Mouse (Mus musculus): ENCODE data around the gene Fam71b. TPM values are rescaled to one million over a fixed set of nuclear protein-coding genes. Genes with fewer than 3 reads are reported as not detected.

Fam71b gene
- 0.31 and 0.37 TPM in 2 replicates for polyA plus RNA-seq (2012; rRNA removed)

DNA sequence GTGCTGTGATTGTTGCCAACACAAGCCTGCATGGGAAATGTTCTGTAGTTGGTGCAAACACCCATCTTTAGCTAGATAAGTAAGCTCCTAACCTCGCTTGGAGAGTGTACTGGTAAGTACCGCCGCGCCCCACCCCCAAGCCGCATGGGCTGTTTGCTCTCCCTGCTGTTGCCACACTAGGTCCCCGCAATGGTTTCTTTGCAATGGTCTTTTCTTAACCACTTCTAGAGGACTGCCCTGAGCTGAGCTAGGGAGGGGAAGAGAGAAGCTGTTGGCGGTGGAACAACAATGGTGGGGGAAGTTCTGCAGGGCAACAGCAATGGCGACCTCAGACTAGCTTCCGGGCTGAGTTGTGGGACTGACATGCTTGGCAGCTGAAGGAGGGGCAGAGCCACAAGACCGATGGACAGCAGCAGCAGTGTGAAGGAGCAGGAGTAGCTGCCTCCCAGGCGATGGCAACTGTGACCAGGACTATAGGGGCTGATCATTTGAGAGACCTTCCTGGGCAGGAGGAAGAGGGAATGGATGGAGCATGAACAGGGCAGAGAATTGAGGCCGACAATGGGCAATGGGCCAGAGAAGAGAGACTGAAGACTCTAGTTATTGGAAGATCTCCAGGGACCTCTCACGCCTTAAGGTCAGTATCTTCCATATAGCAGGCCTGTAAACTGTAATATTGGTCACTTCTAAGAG is at the start of gene Fam71b:
Gene Fam71b (plus strand): TSS at position 393 of the 693 bp plus-strand sequence.
- DNase-seq (ENCODE audit: low read depth): no peak

DNA sequence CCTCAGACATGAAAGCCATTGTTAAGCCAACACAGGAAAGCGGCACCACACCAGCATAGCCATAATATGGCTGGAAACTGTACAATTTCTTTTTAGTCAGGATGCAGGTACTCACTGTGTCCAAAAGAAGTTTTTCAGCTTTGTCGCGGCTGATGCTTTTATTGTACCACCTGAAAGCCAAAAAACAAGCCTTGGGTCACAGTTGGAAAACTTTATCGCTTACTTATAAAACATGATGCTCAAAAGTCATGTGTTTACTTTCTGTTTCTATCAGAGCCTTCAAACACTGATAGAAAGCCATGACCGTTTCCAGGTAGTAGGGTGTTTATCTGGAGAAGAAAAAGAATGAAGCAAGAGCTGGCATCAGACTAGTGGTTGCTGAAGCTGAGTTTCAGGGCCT is 48.6 kb upstream of the Fam71b start:
- DNase-seq (ENCODE audit: low read depth): no peak

DNA sequence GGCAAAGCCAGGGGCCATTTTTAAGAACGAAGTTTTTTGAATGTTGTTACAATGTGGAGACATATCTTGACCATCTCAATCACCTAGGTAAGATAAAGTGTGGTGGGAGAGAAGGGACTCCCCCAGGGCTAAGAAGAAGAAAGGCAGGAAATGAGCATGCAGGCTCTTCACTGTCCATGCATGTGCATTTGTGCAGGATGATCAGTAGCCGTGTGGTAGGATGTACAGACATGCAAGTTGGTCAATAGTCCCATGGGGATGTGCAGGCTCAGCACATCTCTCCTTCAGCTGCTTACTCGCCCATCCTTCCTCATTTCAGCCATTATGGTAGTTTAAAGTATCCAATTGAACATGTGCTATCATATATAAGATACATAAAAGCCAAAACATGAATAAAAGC is 47.9 kb upstream of the Fam71b start:
- no peak for DNase-seq (ENCODE audit: low read depth)

DNA sequence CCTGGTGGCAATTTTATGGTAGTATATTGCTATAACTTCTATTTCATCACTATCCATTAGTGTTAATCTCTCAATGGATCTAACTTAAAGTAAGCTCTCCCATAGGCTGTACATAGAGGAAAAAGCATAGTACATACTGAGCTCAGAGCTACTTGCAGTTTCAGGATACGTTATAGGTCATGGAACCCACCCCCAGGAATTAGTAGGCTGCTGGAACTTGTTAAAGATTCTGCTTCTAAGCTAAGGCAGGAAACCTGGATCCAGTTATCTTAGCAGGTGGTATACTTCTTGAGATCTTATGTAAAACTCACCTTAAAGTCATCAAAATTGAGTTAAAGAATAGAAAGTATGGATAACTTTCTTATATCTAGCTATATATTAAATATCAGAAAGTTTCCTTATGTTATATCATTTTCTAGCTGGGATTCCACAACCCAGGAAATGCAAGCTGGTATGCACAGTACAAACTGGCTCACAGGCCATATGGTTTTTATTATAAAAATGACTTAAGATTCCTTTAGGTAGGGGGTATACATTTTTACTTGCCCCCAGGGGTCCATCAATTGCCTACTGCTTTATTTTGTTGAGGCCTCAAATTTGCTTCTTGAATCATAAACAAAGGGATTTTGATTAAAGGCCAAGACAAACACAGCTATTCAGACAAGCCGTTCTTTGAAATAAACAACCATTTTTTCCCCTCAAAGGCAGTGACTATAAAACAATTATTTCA is 46.5 kb upstream of the Fam71b start:
- no peak for DNase-seq (ENCODE audit: low read depth)

DNA sequence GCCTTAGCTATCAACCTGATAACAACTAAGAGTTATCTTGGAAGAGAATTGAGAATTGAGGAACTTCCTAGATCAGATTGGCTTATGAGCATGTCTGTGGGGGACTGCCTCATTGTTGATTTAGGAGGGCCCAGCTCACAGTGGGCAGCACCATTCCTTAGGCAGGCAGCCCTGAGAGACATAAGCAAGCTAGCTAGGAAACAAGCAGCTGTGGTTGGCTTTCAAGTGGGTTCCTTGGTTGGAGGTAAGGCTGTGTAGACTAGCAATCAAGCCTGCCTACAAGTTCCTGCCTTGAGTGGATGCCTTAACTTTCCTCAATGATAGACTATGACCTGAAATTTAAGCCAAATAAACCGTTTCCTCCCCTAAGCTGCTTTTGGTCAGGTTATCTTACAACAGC is 38.0 kb upstream of the Fam71b start:
- no peak for DNase-seq (ENCODE audit: low read depth)

DNA sequence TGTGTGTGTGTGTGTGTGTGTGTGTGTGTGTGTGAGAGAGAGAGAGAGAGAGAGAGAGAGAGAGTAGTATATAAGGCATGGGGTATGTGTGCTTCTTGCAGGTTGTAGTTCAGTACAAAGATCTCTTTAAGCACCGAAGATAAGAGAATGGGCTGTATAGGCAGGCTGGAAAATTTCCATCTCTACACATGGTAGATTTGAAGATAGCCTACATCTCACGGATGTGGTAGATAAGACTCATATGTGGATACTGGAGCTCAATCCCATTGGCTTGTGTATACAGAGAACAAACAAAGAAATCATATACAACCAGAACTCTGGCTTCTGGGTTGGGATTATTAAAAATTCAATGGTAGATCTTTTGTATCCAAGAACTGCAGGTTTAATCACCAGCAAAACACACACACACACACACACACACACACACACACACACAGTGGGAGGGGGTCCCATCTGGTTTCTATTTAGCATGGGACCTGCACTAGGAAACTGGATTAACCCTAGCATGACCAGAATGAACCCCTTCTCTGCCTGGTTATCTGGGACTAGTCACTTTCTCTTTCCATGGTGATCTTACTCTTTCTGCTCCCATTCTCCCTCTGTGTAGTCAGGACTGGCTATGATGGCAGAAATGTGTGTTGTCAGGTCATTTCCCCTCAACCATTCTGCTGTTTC is 35.2 kb upstream of the Fam71b start:
- DNase-seq (ENCODE audit: low read depth): no peak

DNA sequence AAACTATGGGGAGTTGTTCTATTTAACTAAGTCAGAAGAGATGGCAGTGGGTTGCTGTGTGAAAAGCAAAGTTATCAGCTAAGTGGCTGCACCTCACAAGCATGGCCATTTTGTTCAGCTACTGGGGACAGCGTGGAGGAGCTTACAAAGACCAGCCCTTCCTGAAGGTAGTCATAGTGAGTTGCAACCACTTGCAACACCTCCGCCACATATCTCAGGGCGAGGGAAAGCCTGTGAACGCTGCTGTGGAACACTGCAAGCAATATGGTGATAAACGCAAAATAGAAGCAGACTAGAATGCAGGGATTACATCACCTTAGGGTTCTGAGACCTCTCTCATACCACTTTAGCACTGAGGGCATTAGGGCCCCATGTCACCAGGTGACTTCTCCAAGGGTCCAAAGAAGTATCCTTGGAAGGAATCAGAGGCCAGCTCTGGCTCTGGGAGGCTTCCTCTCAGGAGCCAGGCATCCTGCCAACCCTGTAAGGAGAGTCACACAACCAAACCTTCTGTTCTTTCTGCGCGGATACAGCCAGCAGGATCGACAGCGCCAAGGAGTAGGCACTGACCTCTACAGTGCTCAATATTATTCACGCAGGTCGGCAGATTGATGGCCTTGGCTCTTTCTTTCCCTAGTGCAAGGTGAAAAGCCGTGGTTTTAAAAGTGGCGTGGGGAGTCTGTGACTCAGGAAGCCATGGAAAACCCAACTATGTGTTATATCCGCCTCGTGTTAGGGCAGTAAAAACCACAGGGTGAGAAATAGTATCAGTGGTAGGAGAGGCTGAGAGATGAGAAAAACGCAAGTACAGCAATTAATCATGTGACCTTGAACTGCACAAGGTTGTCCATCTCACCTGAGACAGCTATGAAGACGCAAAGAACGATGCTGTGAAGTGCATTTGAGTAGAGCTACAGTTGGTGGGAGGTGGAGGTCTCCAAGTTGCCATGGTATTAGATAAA is 34.0 kb upstream of the Fam71b start:
- DNase-seq (ENCODE audit: low read depth): no peak

DNA sequence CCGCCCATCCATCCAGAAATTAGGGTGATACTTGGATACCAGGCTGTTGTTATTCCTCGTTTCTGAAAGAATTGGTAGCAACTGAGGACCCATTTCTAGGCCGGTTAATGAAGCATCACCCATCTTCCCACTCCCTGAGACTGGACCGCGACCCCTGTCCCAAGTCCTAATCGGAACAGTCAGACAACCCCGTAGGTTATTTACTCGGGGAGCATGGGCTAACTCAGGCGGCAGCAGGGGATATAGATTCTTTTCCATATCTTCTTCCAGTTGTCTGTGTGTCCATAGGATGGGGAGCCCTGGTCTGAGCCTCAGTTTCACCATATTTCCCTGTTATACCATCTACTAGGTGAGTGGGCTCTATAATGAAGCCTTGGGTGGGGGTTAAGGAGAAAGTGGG is 32.5 kb upstream of the Fam71b start:
- DNase-seq (ENCODE audit: low read depth): no peak

DNA sequence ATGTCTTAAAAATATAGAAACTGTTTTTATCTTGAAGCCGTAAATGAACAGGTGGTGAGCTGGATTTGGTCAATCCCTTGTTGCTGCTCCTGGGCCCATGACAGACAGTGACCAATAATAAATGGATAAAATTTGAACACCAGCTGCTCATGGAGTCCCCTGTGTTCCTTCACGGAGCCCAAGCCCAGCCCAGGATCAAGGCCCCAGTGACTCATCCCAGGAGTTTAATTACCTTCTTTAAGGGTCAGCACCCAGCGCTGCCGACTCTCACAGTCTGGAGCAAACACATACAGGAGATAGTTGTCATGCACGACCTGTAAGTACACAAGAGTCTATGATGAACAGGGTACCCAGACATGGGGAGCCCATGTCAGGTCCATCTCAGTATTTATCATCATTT is 30.6 kb upstream of the Fam71b start:
- no peak for DNase-seq (ENCODE audit: low read depth)

DNA sequence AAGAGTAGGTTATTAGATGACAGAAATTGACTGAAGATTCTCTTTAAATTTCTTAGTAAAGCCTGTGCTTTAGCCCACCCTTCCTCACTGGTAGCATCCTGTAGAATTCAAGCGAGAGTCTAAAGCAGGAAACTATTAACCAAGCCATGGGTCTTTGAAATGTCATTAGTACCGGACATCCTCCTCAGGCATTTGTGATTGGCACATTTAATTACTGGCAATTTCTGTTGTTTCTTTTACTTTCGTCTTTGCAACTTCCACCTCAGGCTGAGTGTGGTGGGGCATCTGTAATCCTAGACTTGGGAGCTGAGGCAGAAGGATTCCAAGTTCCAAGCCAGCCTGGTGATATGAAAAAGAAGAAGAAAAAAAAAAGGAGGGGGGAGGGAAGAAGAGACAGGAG is 30.0 kb upstream of the Fam71b start:
- no peak for DNase-seq (ENCODE audit: low read depth)

DNA sequence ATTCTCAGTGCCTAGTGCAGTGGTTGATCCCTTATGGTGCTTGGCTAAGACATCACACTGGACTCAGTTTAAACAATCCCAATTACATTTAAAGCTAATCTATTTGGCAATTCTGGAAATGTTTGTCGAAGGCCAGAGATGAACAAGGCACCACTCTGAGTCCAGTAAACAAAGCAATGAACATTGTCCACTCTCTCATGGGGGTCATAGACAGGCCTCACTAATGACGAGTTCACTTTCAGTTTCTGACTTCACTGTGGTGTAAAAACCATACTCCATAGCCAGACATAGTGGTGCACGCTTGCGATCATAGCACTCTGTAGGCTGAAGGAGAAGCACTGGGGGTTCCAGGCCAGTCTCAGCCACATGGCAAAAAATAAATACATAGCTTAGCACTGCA is 25.9 kb upstream of the Fam71b start:
- no peak for DNase-seq (ENCODE audit: low read depth)

DNA sequence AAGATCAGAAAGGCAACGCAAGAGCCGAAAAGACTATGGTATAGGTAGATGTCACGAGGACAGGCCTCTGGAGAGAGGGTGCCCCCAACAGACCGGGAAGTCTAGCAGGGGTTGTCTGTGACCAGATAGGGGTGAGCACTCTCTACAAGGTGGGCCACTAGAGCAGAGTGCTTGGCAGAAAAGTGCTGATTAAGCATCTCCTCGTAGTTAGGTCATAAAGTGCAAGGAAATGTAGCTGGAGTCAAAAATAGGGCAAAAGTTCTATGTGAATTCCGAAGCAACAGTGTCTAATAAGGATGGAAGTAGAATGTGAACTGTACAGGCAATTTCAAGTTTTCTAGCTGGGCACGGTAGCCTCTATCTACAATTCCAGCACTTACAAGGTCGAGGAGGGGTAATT is 25.1 kb upstream of the Fam71b start:
- DNase-seq (ENCODE audit: low read depth): no peak

DNA sequence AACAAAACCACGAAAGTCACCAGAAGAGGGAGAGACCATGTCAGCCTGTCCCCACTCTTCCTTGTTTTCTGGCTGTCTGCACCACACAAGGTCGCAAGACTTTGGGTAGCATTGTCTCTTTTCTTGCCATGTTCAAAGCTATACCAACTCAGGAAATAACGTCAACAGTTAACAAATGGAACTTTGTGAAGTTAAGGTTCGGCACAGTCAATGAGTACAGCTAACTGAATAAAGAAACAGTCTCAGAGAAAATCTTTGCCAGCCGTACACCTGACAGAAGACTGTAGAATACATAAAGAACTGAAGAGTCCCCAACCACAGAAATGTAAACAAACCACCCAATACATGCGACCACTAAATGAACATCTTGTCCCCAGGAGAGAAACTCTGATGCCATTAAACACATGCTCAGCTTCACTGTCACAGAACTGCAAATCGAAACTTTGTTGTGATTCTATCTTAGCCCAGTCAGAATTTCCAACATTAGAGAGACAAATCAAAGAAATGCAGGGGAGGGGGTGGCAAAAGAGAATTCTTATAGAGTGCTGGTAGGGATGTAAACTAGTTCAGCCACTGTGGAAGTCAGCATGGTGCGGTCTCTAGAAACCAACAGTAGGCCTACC is 23.9 kb upstream of the Fam71b start:
- no peak for DNase-seq (ENCODE audit: low read depth)

DNA sequence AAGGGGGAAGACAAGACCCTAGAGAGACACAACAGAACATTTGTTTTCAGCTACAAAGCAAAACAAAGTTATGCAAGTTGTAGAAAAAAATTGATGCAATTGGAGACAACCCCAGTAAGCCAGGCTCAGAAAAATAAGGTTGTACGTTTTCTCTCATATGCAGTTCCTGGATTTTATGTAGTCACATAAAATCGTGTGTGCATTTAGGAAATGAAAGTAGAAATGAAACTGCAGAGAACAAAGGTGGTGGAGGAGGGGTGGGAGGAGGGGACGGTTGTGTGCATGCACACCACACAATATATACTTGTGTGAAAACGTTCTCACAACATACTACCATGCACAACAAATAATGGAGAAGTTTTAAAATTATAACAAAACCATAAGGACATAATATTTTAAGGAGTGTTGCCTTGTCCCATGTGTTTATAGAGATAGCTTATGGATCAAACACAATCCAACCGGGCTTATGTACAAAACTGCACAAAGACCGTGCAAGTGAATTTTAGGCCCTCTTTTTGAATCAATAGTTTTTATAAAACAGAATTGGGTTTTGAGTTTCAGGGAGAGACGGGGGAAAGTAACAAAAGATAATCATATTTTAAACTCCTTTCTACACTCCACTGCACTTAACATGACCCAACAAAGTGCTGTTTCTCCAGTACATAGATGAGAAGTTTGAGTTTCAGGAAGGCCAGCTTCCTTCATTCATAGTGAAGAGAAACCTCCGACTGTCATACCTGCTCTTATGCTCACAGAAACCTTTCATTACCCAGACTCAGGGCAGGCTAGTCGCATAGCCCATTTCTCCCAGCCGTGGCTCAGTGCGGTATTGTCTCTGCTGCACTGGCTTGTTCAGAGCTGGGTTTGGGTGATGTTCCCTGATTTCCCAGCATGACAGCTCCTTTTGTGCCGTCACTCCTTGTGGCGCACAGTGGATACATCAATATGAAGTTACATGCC is 23.0 kb upstream of the Fam71b start:
- no peak for DNase-seq (ENCODE audit: low read depth)

DNA sequence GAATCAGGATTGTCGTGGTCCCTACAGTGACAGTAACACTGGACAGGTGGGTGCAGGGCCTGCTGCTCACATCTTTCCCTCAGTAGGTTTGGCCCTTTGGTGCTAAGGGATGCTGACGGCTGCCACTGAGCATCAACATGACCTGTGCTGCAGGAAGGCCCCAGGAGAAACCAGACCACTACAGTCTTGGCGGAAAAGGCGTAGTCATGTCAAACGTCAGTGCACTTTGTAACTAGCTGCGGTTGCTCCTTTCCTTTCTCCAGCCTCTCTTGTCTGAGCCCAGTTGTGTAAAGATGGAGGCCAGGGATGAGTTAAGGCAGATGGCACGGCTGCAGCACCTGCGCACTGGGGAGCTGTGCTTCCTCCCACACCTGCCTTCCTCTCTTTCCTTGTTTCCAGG is 21.3 kb upstream of the Fam71b start:
- DNase-seq (ENCODE audit: low read depth): no peak

DNA sequence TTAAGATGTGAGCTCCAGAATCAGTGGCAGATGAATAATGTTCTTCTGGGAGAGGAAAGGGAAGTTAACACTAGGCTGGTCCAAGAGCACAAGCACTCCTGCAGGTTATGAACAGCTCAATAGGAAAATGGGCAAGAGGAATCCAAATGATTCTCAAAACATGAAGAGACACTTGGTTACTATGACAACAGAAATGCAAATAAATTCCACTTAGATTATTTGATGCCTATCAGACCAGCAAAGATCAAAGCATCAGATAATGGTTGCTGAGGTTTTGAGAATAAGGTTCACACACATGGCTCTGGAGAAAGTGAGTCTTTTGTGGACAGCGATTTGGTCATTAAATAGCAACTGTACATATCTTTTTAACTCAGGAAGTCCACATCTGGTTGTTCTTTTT is 19.0 kb upstream of the Fam71b start:
- DNase-seq (ENCODE audit: low read depth): no peak

DNA sequence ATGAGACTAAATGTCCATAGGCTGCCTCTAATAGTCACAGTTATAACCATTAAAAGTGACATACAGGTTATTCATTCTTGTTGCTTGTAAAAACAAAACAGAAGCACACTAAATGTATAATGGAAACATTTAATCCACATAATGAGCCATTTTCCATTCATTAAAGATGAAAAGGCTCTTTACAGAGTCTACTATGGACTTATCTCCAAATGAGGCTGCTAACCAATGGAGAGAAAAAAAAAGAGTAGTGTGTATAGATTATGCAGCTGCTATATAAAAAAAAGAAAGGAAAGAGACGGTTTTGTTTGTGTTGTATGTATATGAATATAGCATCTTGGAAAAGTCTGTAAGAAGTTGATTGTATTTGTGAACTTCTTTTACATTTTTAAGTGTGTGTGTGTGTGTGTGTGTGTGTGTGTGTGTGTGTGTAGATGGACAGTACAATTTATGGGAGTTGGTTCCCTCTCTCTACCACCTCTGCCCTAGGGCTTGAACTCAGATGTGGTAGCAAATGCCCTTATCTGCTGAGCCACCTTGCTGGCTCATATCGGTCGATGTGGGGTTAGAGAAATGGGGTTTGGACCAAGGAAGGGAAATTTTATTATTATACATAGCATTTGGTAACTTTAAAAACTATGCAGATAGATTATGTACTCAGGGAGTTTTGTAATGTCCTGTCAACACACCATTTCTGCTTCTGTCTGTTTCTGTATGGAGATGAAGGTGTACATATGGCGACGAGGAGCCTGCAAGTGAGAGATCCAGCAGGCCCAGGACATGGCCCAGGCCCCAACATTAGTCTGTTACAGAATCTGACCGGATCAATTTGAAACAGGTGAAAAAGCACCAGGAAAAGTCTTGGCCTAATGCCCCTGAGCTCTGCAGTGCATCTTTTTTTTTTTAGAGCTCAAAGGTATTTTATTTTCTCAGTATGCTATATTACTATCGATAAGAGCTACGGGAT is 18.3 kb upstream of the Fam71b start:
- DNase-seq (ENCODE audit: low read depth): no peak

DNA sequence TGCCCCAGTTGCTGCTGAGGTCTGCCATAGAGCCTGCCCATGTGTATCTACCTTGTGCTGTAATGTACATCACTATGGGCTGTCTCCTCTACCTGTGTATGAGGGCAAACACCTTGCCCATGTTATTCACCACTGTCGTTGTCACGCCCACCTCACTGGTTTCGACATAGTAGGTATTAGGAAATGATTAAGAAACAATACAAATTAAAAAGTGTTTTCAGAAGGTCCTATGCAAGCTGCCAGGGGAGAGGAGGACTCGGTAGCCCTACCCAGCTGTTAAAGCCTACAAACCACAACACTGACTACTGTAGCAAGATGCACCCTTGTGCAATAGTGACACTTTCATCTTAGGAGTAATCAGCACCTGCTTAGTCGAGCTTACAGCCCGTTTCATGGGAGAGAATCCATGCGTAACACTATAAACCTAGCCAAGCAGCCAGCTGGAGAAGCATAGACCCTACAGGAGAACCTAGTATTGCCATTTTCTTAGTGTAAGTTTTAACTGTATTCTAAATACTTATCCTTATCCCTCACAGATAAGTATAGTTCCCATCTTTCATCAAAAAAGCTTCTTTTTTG is 16.2 kb upstream of the Fam71b start:
- DNase-seq (ENCODE audit: low read depth): no peak

DNA sequence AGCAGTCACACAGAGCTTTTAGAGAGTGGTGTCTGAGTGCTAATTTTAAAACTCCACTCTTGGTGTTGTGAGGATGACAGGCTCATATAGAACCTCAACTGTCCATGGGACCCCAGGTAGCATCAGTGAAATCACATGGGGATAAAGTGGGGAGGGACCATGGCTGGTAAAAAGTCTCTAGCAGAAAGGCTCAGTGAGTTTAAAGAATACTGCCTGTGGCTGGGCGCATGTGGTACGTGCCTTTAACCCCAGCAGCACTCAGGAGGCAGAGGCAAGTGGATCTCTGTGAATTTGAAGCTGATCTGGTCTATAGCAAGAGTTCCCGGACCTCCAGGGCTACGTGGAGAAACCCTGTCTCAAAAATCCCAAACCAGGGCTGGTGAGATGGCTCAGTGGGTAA is 13.9 kb upstream of the Fam71b start:
- no peak for DNase-seq (ENCODE audit: low read depth)
